Mouse (Mus musculus): Measurements from ENCODE around the gene Bckdha. TPM values are rescaled to one million over a fixed set of nuclear protein-coding genes. Genes with fewer than 3 reads are reported as not detected.

The Bckdha gene
- polyA plus RNA-seq, 1 experiment, result 16.4 TPM

DNA sequence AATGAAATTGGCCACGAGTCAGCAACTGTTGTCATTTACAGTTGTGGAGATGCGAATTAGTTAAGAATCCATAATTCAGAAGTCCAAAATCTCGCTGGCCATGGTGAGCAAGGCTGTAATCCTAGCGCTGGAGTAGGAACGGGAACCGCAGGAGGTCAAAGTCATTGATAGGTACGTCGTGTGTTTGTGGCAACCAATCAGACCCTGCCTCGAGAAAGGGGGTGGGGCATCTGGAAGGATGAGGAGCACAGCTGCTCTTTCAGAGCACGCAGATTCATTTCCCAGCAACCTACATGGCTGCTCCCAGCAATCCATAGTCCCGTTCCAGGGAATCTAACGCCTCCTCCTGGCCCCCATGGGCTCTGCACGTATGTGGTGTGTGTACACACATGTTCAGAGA lies 41.1 kb upstream of the Bckdha start:
- TF ChIP-seq CTCF (IDR thresholded peaks at IDR 0.05; ENCODE audit: borderline replicate concordance, insufficient read depth, low read length), result no peak
- no peak for TF ChIP-seq POLR2A (IDR thresholded peaks at IDR 0.05; ENCODE audit: low read depth, low read length)
- H3K4me1 ChIP-seq (ENCODE audit: control insufficient read depth, insufficient read depth, low read length), result no peaks in the 10 kb centered on the region
- no peak overlapping the region for H3K4me3 ChIP-seq (ENCODE audit: insufficient read depth, low read length)
- H3K27ac ChIP-seq (ENCODE audit: insufficient read depth, low read length), result no peak overlapping the region

GRCm38 (mm10) chr7:25694104-25694503 lies 35.3 kb upstream of the Bckdha start:
- Histone ChIP-seq H3K4me3 (ENCODE audit: insufficient read depth, low read length) (no peak overlapping the region), H3K27ac (ENCODE audit: insufficient read depth, low read length) (no peak overlapping the region), H3K4me1 (ENCODE audit: control insufficient read depth, insufficient read depth, low read length) (no peaks in the 10 kb centered on the region)
- TF ChIP-seq POLR2A (IDR thresholded peaks at IDR 0.05; ENCODE audit: low read depth, low read length) (no peak), CTCF (IDR thresholded peaks at IDR 0.05; ENCODE audit: borderline replicate concordance, insufficient read depth, low read length) (no peak)

DNA sequence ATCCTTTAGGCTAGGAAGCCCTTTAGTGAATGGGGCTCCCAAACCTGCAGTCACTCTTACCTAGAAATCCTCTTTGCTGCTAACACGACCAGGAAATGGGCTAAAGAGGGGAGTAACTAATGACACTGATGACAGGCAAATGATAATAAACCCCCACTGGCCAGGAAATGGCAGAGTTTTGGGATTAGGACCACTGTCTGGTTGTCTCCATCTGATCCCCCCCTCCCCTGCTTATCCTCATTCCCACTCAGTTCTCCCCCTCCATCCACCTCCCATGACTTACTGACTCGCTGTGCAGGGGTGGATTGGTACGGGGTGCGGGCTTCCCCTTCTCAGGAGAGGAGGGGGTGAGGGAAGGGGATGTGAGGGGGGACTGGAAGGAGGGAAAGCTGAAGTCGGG lies 31.3 kb upstream of the Bckdha start:
- TF ChIP-seq POLR2A (IDR thresholded peaks at IDR 0.05; ENCODE audit: low read depth, low read length) (no peak), CTCF (IDR thresholded peaks at IDR 0.05; ENCODE audit: borderline replicate concordance, insufficient read depth, low read length) (no peak)
- Histone ChIP-seq H3K4me3 (ENCODE audit: insufficient read depth, low read length) (peak overlapping the region; percentile 94; the same call in 1 of the 2 replicates), H3K4me1 (ENCODE audit: control insufficient read depth, insufficient read depth, low read length) (no peaks in the 10 kb centered on the region), H3K27ac (ENCODE audit: insufficient read depth, low read length) (no peak overlapping the region; the same call in 1 of the 2 replicates)

- Histone ChIP-seq H3K4me3 (ENCODE audit: insufficient read depth, low read length) (peak overlapping the region; percentile 94), H3K4me1 (ENCODE audit: control insufficient read depth, insufficient read depth, low read length) (no peaks in the 10 kb centered on the region), H3K27ac (ENCODE audit: insufficient read depth, low read length) (peak overlapping the region; percentile 22)
- TF ChIP-seq POLR2A (IDR thresholded peaks at IDR 0.05; ENCODE audit: low read depth, low read length) (no peak), CTCF (IDR thresholded peaks at IDR 0.05; ENCODE audit: borderline replicate concordance, insufficient read depth, low read length) (no peak)
Observed at GRCm38 (mm10) chr7:25689603-25690021, 30.8 kb upstream of the Bckdha start.

- no peaks in the 10 kb centered on the region for H3K4me1 ChIP-seq (ENCODE audit: control insufficient read depth, insufficient read depth, low read length)
- peak; percentile 43; the same call in 1 of the 2 replicates for TF ChIP-seq POLR2A (IDR thresholded peaks at IDR 0.05; ENCODE audit: low read depth, low read length)
- no peak for TF ChIP-seq CTCF (IDR thresholded peaks at IDR 0.05; ENCODE audit: borderline replicate concordance, insufficient read depth, low read length)
- peak overlapping the region; percentile 94 for H3K4me3 ChIP-seq (ENCODE audit: insufficient read depth, low read length)
- H3K27ac ChIP-seq (ENCODE audit: insufficient read depth, low read length), result peak overlapping the region; percentile 55
Observed at GRCm38 (mm10) chr7:25688810-25689586, 30.2 kb upstream of the Bckdha start.

- Histone ChIP-seq H3K4me3 (ENCODE audit: insufficient read depth, low read length) (peak overlapping the region; percentile 94), H3K4me1 (ENCODE audit: control insufficient read depth, insufficient read depth, low read length) (no peaks in the 10 kb centered on the region), H3K27ac (ENCODE audit: insufficient read depth, low read length) (peak overlapping the region; percentile 57; the same call in 1 of the 2 replicates)
- TF ChIP-seq CTCF (IDR thresholded peaks at IDR 0.05; ENCODE audit: borderline replicate concordance, insufficient read depth, low read length), result no peak
- no peak for TF ChIP-seq POLR2A (IDR thresholded peaks at IDR 0.05; ENCODE audit: low read depth, low read length)
Observed at GRCm38 (mm10) chr7:25687811-25688401, 29.1 kb upstream of the Bckdha start.

- peak; percentile 70 for TF ChIP-seq POLR2A (IDR thresholded peaks at IDR 0.05; ENCODE audit: low read depth, low read length)
- 0 out of 2 replicates have a peak, but pooled peaks have one; percentile 14 for TF ChIP-seq CTCF (IDR thresholded peaks at IDR 0.05; ENCODE audit: borderline replicate concordance, insufficient read depth, low read length)
- Histone ChIP-seq H3K4me1 (ENCODE audit: control insufficient read depth, insufficient read depth, low read length) (no peaks in the 10 kb centered on the region), H3K27ac (ENCODE audit: insufficient read depth, low read length) (peak within 1 kb of the TSS; percentile 57), H3K4me3 (ENCODE audit: insufficient read depth, low read length) (peak within 1 kb of the TSS; percentile 94)
Observed at GRCm38 (mm10) chr7:25686680-25687531, 28.1 kb upstream of the Bckdha start, which contains the start of gene Tgfb1. Gene Tgfb1 (plus strand): TSS chr7:25687002.

DNA sequence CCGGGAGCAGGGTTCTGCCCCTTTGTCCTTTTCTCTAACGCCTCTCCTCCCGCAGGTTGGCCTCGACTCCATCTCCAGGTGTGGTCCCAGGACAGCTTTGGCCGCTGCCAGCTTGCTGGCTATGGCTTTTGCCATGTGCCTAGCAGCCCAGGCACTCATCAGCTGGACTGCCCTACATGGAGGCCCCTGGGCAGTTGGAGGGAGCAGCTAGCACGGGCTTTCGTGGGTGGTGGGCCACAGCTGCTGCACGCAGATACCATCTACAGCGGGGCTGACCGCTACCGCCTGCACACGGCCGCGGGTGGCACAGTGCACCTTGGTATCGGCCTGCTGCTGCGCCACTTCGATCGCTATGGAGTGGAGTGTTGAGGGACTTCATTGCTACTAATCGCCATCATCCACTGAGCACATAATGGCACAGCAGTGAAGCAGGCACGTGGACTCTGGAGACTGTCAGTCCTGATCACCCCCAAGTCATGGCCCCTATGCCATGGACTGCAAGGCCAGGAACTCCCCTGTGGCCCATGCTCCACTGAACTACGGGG lies 27.2 kb upstream of the Bckdha start:
- TF ChIP-seq POLR2A (IDR thresholded peaks at IDR 0.05; ENCODE audit: low read depth, low read length), result no peak
- no peak for TF ChIP-seq CTCF (IDR thresholded peaks at IDR 0.05; ENCODE audit: borderline replicate concordance, insufficient read depth, low read length)
- H3K4me1 ChIP-seq (ENCODE audit: control insufficient read depth, insufficient read depth, low read length), result no peaks in the 10 kb centered on the region
- H3K27ac ChIP-seq (ENCODE audit: insufficient read depth, low read length), result no peak overlapping the region
- 0 out of 2 replicates have a peak overlapping the region, but pooled peaks have one; percentile 0 for H3K4me3 ChIP-seq (ENCODE audit: insufficient read depth, low read length)

GRCm38 (mm10) chr7:25684659-25685058 lies 25.9 kb upstream of the Bckdha start:
- TF ChIP-seq CTCF (IDR thresholded peaks at IDR 0.05; ENCODE audit: borderline replicate concordance, insufficient read depth, low read length) (no peak), POLR2A (IDR thresholded peaks at IDR 0.05; ENCODE audit: low read depth, low read length) (no peak)
- H3K4me1 ChIP-seq (ENCODE audit: control insufficient read depth, insufficient read depth, low read length), result no peaks in the 10 kb centered on the region
- no peak overlapping the region for H3K4me3 ChIP-seq (ENCODE audit: insufficient read depth, low read length)
- no peak overlapping the region for H3K27ac ChIP-seq (ENCODE audit: insufficient read depth, low read length)
